Mouse (Mus musculus) CH12.LX (cell line): ENCODE data around the gene Gm42417.

Experiments used
- CTCF ChIP-seq, 2 experiments: IDR thresholded peaks in 1 of 2; conservative IDR thresholded peaks in 1 of 2; 2 replicates each; pipeline ENCODE4 v1.5.1; 2011 to 2012; ENCODE audit warnings: low read depth in 2 of 2, low read length in 2 of 2, improper control_type of control experiment in 1 of 2, inconsistent platforms in 1 of 2, mild to moderate bottlenecking in 1 of 2, moderate library complexity in 1 of 2
- POLR2A ChIP-seq: IDR thresholded peaks from 2 replicates; pipeline ENCODE4 v1.6.1; 2011; ENCODE audit warnings: low read depth, mild to moderate bottlenecking, improper control_type of control experiment, low read length
- POLR2AphosphoS2 ChIP-seq: IDR thresholded peaks from 2 replicates; pipeline ENCODE4 v1.6.1; 2011; ENCODE audit warnings: low read depth, low read length, improper control_type of control experiment

DNA sequence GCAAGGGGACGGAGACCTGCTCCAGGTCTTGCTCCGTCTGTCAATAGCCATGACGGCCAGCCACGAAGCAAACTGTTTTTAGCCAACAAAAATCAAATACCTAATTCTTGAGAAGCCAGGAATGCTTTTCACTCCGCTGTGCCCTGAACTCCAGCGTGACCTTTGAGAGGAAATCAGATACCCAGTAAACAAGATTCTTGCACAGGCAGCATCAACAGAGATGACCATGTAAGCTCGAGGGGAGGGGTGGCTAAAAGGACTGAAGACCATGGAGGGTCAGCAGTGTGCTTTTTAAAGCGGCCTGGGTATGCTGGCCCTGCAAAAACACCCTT, 2.9 kb downstream of the Gm42417 start:
- no peak for TF ChIP-seq CTCF (conservative IDR thresholded peaks at IDR 0.05 in 1 of 2, IDR thresholded peaks at IDR 0.05 in 1 of 2; ENCODE audit: low read depth in 2 of 2, low read length in 2 of 2)
- TF ChIP-seq POLR2A = no peak
- TF ChIP-seq POLR2AphosphoS2 = no peak
